Mouse (Mus musculus) stomach, postnatal 0 days (tissue): Measurements from ENCODE around the gene Rab4b. TPM values are rescaled to one million over a fixed set of nuclear protein-coding genes. Genes with fewer than 3 reads are reported as not detected.

Experiments used
- ATAC-seq: fragments of 200-750 bp; cut with Nextera tagmentation; 2 replicates; pipeline ENCODE4 v1.8.0; 2017; ENCODE audit not compliant: low FRiP score, low TSS enrichment
- DNase-seq: peaks from one replicate; pipeline ENCODE4 v3.0.0-alpha.2; 2016; ENCODE audit warnings: low spot score
- H3K27ac ChIP-seq: fragments of 300-500 bp; sonication (generic); replicated peaks from 2 replicates; pipeline ENCODE4 v1.5.1; 2014; ENCODE audit warnings: mild to moderate bottlenecking, control low read depth
- H3K27me3 ChIP-seq: fragments of 300-500 bp; sonication (generic); 2 replicates; pipeline ENCODE4 v1.6.1; 2014; ENCODE audit warnings: low read length; ENCODE audit not compliant: control insufficient read depth, insufficient read depth
- H3K36me3 ChIP-seq: fragments of 300-500 bp; sonication (generic); 2 replicates; pipeline ENCODE4 v1.6.1; 2014; ENCODE audit warnings: low read length, mixed read lengths; ENCODE audit not compliant: control insufficient read depth, insufficient read depth
- H3K4me1 ChIP-seq: fragments of 300-500 bp; sonication (generic); replicated peaks from 2 replicates; pipeline ENCODE4 v1.6.1; 2014; ENCODE audit warnings: antibody characterized with exemption; ENCODE audit not compliant: control insufficient read depth, insufficient read depth
- H3K4me2 ChIP-seq: fragments of 300-500 bp; sonication (generic); replicated peaks from 2 replicates; pipeline ENCODE4 v1.6.1; 2014; ENCODE audit warnings: low read depth, mild to moderate bottlenecking, control low read depth, moderate library complexity
- H3K4me3 ChIP-seq: fragments of 300-500 bp; sonication (generic); 2 replicates; pipeline ENCODE4 v1.5.1; 2014; ENCODE audit warnings: low read depth, low read length, control low read depth
- H3K9ac ChIP-seq: fragments of 300-500 bp; sonication (generic); 2 replicates; pipeline ENCODE4 v1.6.1; 2014; ENCODE audit warnings: mild to moderate bottlenecking, low read length, control low read depth, mixed read lengths
- H3K9me3 ChIP-seq: fragments of 300-500 bp; sonication (generic); 2 replicates; pipeline ENCODE4 v1.6.1; 2016; ENCODE audit warnings: low read length; ENCODE audit not compliant: control insufficient read depth
- CTCF ChIP-seq: IDR thresholded peaks from 2 replicates; pipeline ENCODE4 v1.5.1; 2016; ENCODE audit warnings: antibody characterized with exemption, low read depth, mild to moderate bottlenecking, moderate library complexity
- EP300 ChIP-seq: optimal IDR thresholded peaks from 2 replicates; pipeline ENCODE3; 2016; ENCODE audit warnings: antibody characterized with exemption
- WGBS: fragments of 180-500 bp; shearing (Covaris S2); extraction: QIAGEN DNeasy Blood & Tissue Kit; methylation state at CpG from one replicate; pipeline ENCODE4 v1.1.7; 2014; 5-methylcytosine and 5-hydroxymethylcytosine counted together
- polyA plus RNA-seq: library from polyadenylated mRNA; unstranded; fragments of >200 nt; fragmentation: Nextera tagmentation; extraction: Ambion mirVana; gene quantifications from 2 replicates; pipeline ENCODE4 v1.2.1, GENCODE M21; 2015

Gene Rab4b
- polyA plus RNA-seq, 1 experiment from 2014 or later = 72.2 TPM

- no peak for ATAC-seq
Observed at GRCm38 (mm10) chr7:27222538-27222937, 43.8 kb upstream of the Rab4b start.

GRCm38 (mm10) chr7:27221939-27222338, 43.2 kb upstream of the Rab4b start:
- Histone ChIP-seq H3K27me3 (no peaks in the 10 kb centered on the region), H3K4me2 (no peak overlapping the region), H3K27ac (peak overlapping the region; percentile 41), H3K9me3 (no peaks in the 10 kb centered on the region), H3K4me1 (no peaks in the 10 kb centered on the region; the same call in 1 of the 2 replicates), H3K4me3 (no peak overlapping the region), H3K36me3 (peaks cover 12% of the 10 kb centered on the region), H3K9ac (no peak overlapping the region)
- TF ChIP-seq EP300 = no peak
- TF ChIP-seq CTCF = no peak
- ATAC-seq (no peak), DNase-seq (no peak)
- 48% methylated on average over 6 of the region's 6 CpGs for WGBS

More at GRCm38 (mm10) chr7:27222538-27222937, 43.8 kb upstream of the Rab4b start:
- Histone ChIP-seq H3K27me3 (no peaks in the 10 kb centered on the region), H3K9ac (no peak overlapping the region), H3K4me2 (no peak overlapping the region), H3K36me3 (peaks cover 11% of the 10 kb centered on the region), H3K27ac (peak overlapping the region; percentile 35), H3K4me3 (no peak overlapping the region), H3K9me3 (no peaks in the 10 kb centered on the region), H3K4me1 (peaks cover 3% of the 10 kb centered on the region; the same call in 1 of the 2 replicates)
- peak; percentile 12 for DNase-seq
- 36% methylated on average over 1 of the region's 1 CpGs for WGBS
- no peak for TF ChIP-seq CTCF
- no peak for TF ChIP-seq EP300

GRCm38 (mm10) chr7:27219937-27220336, 41.2 kb upstream of the Rab4b start:
- Histone ChIP-seq H3K27me3 (no peaks in the 10 kb centered on the region), H3K36me3 (peaks cover 12% of the 10 kb centered on the region), H3K27ac (no peak overlapping the region), H3K9ac (no peak overlapping the region), H3K4me1 (no peaks in the 10 kb centered on the region), H3K9me3 (no peaks in the 10 kb centered on the region), H3K4me2 (no peak overlapping the region), H3K4me3 (no peak overlapping the region)
- no peak for ATAC-seq
- no peak for DNase-seq
- WGBS = 75% methylated on average over 11 of the region's 11 CpGs
- TF ChIP-seq EP300 (no peak), CTCF (no peak)

- ATAC-seq (no peak), DNase-seq (no peak)
- Histone ChIP-seq H3K9ac (no peak overlapping the region), H3K36me3 (peaks cover 15% of the 10 kb centered on the region), H3K4me1 (no peaks in the 10 kb centered on the region), H3K4me2 (no peak overlapping the region), H3K9me3 (no peaks in the 10 kb centered on the region), H3K27me3 (no peaks in the 10 kb centered on the region), H3K4me3 (no peak overlapping the region), H3K27ac (no peak overlapping the region)
- WGBS = 81% methylated on average over 7 of the region's 7 CpGs
- no peak for TF ChIP-seq CTCF
- TF ChIP-seq EP300 = no peak
Observed at GRCm38 (mm10) chr7:27218586-27218985, 39.9 kb upstream of the Rab4b start.

GRCm38 (mm10) chr7:27212626-27213025, 33.9 kb upstream of the Rab4b start:
- H3K4me3 ChIP-seq = no peak overlapping the region
- H3K27me3 ChIP-seq = no peaks in the 10 kb centered on the region
- no peak overlapping the region for H3K4me2 ChIP-seq
- H3K27ac ChIP-seq = no peak overlapping the region
- DNase-seq (no peak), ATAC-seq (no peak)
- peaks cover 26% of the 10 kb centered on the region for H3K36me3 ChIP-seq
- TF ChIP-seq EP300 = no peak
- no peak for TF ChIP-seq CTCF
- no peak overlapping the region for H3K9ac ChIP-seq
- no peaks in the 10 kb centered on the region for H3K4me1 ChIP-seq
- WGBS = 92% methylated on average over 2 of the region's 2 CpGs
- H3K9me3 ChIP-seq = no peaks in the 10 kb centered on the region

- no peaks in the 10 kb centered on the region for H3K9me3 ChIP-seq
- H3K27me3 ChIP-seq = no peaks in the 10 kb centered on the region
- no peak overlapping the region for H3K9ac ChIP-seq
- H3K4me1 ChIP-seq = no peaks in the 10 kb centered on the region
- 90% methylated on average over 8 of the region's 8 CpGs for WGBS
- peaks cover 16% of the 10 kb centered on the region for H3K36me3 ChIP-seq
- no peak for TF ChIP-seq CTCF
- no peak for TF ChIP-seq EP300
- no peak overlapping the region; the same call in 1 of the 2 replicates for H3K27ac ChIP-seq
- ATAC-seq (no peak), DNase-seq (no peak)
- H3K4me3 ChIP-seq = no peak overlapping the region
- no peak overlapping the region for H3K4me2 ChIP-seq
Observed at GRCm38 (mm10) chr7:27203730-27204449, 25.2 kb upstream of the Rab4b start.
